Mouse (Mus musculus) frontal cortex, postnatal 25 days (tissue): ENCODE measurements at regions not wholly inside any gene's neighbourhood (a gene's known extent, or its start where the extent isn't known, plus 50 kb on each side); places are given as distances from the start of the nearest gene placed in this dataset.

ENCODE experiments used
- DNase-seq, 2 experiments: peaks; one replicate each; pipeline ENCODE4 v3.0.0; 2022; ENCODE audit warnings: low spot score in 2 of 2

- DNase-seq, result no peak
These were observed 148.6 kb downstream of the Sec61b start for GRCm38 (mm10) chr4:47622851-47623743.

GRCm38 (mm10) chr4:47630006-47630405, 155.5 kb downstream of the Sec61b start:
- DNase-seq, result no peak

GRCm38 (mm10) chr4:47630427-47630826, 156.0 kb downstream of the Sec61b start:
- DNase-seq, result no peak

- no peak for DNase-seq
These were observed 164.5 kb downstream of the Sec61b start for GRCm38 (mm10) chr4:47638876-47639494.

GRCm38 (mm10) chr4:47645093-47645492, 170.6 kb downstream of the Sec61b start:
- no peak for DNase-seq

- no peak for DNase-seq
These were observed 174.2 kb downstream of the Sec61b start for GRCm38 (mm10) chr4:47648701-47649100.

GRCm38 (mm10) chr4:47649951-47650350, 175.5 kb downstream of the Sec61b start:
- DNase-seq, result no peak

GRCm38 (mm10) chr4:47651521-47651920, 177.1 kb downstream of the Sec61b start:
- DNase-seq, result no peak

- DNase-seq, result no peak
These were observed 178.7 kb downstream of the Sec61b start for GRCm38 (mm10) chr4:47653143-47653542.

GRCm38 (mm10) chr4:47669519-47669918, 195.1 kb downstream of the Sec61b start:
- no peak for DNase-seq

- DNase-seq, result no peak
These were observed 196.0 kb downstream of the Sec61b start for GRCm38 (mm10) chr4:47670476-47670875.

GRCm38 (mm10) chr4:47671362-47671761, 196.9 kb downstream of the Sec61b start:
- no peak for DNase-seq

GRCm38 (mm10) chr4:47681141-47681540, 206.7 kb downstream of the Sec61b start:
- DNase-seq, result no peak

- no peak for DNase-seq
These were observed 216.7 kb downstream of the Sec61b start for GRCm38 (mm10) chr4:47691207-47691606.

- no peak for DNase-seq
These were observed 218.2 kb downstream of the Sec61b start for GRCm38 (mm10) chr4:47692654-47693053.

- DNase-seq, result no peak
These were observed 218.8 kb downstream of the Sec61b start for GRCm38 (mm10) chr4:47693221-47693620.

GRCm38 (mm10) chr4:47697071-47697470, 222.6 kb downstream of the Sec61b start:
- no peak for DNase-seq

- no peak for DNase-seq
These were observed 224.1 kb downstream of the Sec61b start for GRCm38 (mm10) chr4:47698514-47698913.

- DNase-seq, result no peak
These were observed 224.5 kb downstream of the Sec61b start for GRCm38 (mm10) chr4:47698926-47699325.

GRCm38 (mm10) chr4:47703501-47703900, 229.0 kb downstream of the Sec61b start:
- no peak for DNase-seq

GRCm38 (mm10) chr4:47704607-47705006, 230.1 kb downstream of the Sec61b start:
- DNase-seq, result no peak

- DNase-seq, result peak; percentile 29 to 43
These were observed 233.5 kb downstream of the Sec61b start for GRCm38 (mm10) chr4:47707966-47708365.

- no peak for DNase-seq
These were observed 238.9 kb downstream of the Sec61b start for GRCm38 (mm10) chr4:47713387-47713786.
